Mouse (Mus musculus) lung, postnatal 0 days (tissue): ENCODE results near the gene Kdm5b. TPM values are rescaled to one million over a fixed set of nuclear protein-coding genes. Genes with fewer than 3 reads are reported as not detected.
A peak's percentile ranks its signal among the peaks of the same experiment; 100 is the strongest.

Experiments used
- ATAC-seq: fragments of 200-750 bp; cut with Nextera tagmentation; 2 replicates; pipeline ENCODE4 v1.8.0; 2017; ENCODE audit warnings: moderate library complexity
- DNase-seq: peaks from one replicate; pipeline ENCODE4 v3.0.0-alpha.2; 2016; ENCODE audit warnings: low spot score
- H3K27ac ChIP-seq: fragments of 300-500 bp; sonication (generic); 2 replicates; pipeline ENCODE4 v1.5.1; 2014; ENCODE audit warnings: antibody characterized with exemption, mild to moderate bottlenecking, low read length, mixed read lengths
- H3K27me3 ChIP-seq: fragments of 300-500 bp; sonication (generic); replicated peaks from 2 replicates; pipeline ENCODE4 v1.6.1; 2014; ENCODE audit warnings: low read length, mixed read lengths; ENCODE audit not compliant: insufficient read depth
- H3K36me3 ChIP-seq: fragments of 300-500 bp; sonication (generic); 2 replicates; pipeline ENCODE4 v1.6.1; 2014; ENCODE audit warnings: low read length, mixed read lengths; ENCODE audit not compliant: insufficient read depth
- H3K4me1 ChIP-seq: fragments of 300-500 bp; sonication (generic); 2 replicates; pipeline ENCODE4 v1.6.1; 2014; ENCODE audit warnings: antibody characterized with exemption, low read depth, low read length, mixed read lengths; ENCODE audit not compliant: insufficient read depth
- H3K4me2 ChIP-seq: fragments of 300-500 bp; sonication (generic); replicated peaks from 2 replicates; pipeline ENCODE4 v1.6.1; 2014; ENCODE audit warnings: low read depth, mild to moderate bottlenecking, low read length, moderate library complexity, mixed read lengths
- H3K4me3 ChIP-seq: fragments of 300-500 bp; sonication (generic); 2 replicates; pipeline ENCODE4 v1.5.1; 2014; ENCODE audit warnings: low read depth, low read length
- H3K9ac ChIP-seq: fragments of 300-500 bp; sonication (generic); replicated peaks from 2 replicates; pipeline ENCODE4 v1.6.1; 2014; ENCODE audit warnings: low read depth, mild to moderate bottlenecking
- H3K9me3 ChIP-seq: fragments of 300-500 bp; sonication (generic); 2 replicates; pipeline ENCODE4 v1.6.1; 2016; ENCODE audit warnings: low read length, mixed read lengths
- CTCF ChIP-seq: IDR thresholded peaks from 2 replicates; pipeline ENCODE4 v1.5.1; 2016; ENCODE audit warnings: antibody characterized with exemption, mild to moderate bottlenecking
- EP300 ChIP-seq: IDR thresholded peaks from 2 replicates; pipeline ENCODE4 v1.6.1; 2016; ENCODE audit warnings: antibody characterized with exemption, mild to moderate bottlenecking, control low read depth
- WGBS: fragments of 180-500 bp; shearing (Covaris S2); extraction: QIAGEN DNeasy Blood & Tissue Kit; methylation state at CpG from one replicate; pipeline ENCODE4 v1.1.7; 2014; 5-methylcytosine and 5-hydroxymethylcytosine counted together
- polyA plus RNA-seq: library from polyadenylated mRNA; unstranded; fragments of >200 nt; fragmentation: Nextera tagmentation; extraction: Ambion mirVana; gene quantifications from 2 replicates; pipeline ENCODE4 v1.2.1, GENCODE M21; 2015

Kdm5b gene
- polyA plus RNA-seq, 1 experiment from 2014 or later = 33.3 TPM

DNA sequence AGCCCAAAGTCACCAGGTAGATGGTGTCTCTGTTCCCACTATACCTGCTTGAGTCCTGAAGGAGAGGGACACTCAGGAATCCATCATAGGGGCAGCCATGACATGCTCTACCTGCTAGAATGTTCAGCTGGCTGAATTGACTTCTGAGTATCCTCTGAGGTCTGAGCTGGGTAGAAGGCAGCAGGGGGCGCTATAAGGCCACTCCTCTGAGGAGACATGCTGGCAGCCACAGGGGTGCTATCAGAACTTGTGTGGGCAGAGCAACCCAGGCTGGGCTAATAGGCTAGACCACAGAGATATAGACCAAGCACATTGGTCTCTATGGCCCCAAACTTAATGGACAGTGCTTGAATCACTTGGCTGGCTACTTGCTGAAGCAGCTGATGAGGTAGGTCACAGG, 114.3 kb downstream of the Kdm5b start:
- Histone ChIP-seq H3K9me3 (no peaks in the 10 kb centered on the region), H3K27ac (no peak overlapping the region)
- WGBS = 0% methylated on average over 1 of the region's 1 CpGs

DNA sequence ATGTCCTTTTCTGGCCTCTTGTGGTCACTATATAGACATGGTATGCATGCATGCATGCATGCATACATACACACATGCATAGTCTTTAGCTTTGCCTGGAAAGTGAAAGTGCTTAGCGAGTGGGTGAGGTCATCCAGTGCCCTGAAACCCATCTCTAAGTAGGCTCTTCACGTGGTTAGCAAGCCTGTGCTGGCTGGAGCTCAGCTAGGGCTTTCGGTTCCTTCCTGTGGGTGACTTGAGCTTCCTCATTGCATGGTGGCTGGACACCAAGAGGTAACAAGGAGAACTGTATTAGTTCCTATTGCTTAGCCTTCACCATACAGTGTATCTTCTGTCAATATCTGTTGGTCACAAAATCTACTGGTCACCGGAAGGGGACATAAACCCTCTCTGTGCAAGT, 119.5 kb downstream of the Kdm5b start:
- H3K27me3 ChIP-seq = no peaks in the 10 kb centered on the region
- ATAC-seq (peak; percentile 67), DNase-seq (peak; percentile 56)
- H3K9me3 ChIP-seq = no peaks in the 10 kb centered on the region
- no peaks in the 10 kb centered on the region for H3K36me3 ChIP-seq
- H3K4me3 ChIP-seq = no peak overlapping the region
- H3K4me2 ChIP-seq = no peak overlapping the region
- 51% methylated on average over 4 of the region's 4 CpGs for WGBS
- H3K9ac ChIP-seq = no peak overlapping the region
- H3K27ac ChIP-seq = no peak overlapping the region
- TF ChIP-seq EP300 (no peak), CTCF (no peak)
- H3K4me1 ChIP-seq = no peaks in the 10 kb centered on the region

More for the DNA sequence above, 114.3 kb downstream of the Kdm5b start:
- H3K4me1 ChIP-seq = no peaks in the 10 kb centered on the region
- H3K4me2 ChIP-seq = no peak overlapping the region
- H3K9ac ChIP-seq = no peak overlapping the region
- ATAC-seq (no peak), DNase-seq (no peak)
- H3K27me3 ChIP-seq = no peaks in the 10 kb centered on the region
- peak; percentile 48 for TF ChIP-seq CTCF
- no peak for TF ChIP-seq EP300
- no peaks in the 10 kb centered on the region for H3K36me3 ChIP-seq
- H3K4me3 ChIP-seq = no peak overlapping the region

DNA sequence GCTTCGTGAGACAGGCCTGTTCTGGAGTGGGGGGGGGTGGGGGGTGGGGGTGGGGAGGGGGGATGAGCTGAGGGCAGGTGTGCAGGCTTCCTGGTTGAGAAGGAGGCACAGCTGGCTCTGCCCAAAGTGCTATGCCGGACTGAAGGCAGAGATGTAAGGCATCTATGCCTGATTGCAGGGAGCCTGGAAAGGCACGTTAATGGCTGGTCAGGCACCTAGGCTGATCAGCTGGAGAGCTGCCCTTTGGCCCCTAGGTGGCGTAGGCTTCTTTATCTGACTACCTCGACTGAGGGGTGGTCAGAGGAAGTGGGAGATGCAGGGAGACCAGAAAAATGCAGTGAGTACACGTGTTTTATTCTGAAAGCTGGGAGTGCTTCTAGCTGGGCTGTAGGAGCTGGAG, 120.6 kb downstream of the Kdm5b start:
- 15% methylated on average over 6 of the region's 6 CpGs for WGBS
- H3K4me3 ChIP-seq = no peak overlapping the region
- H3K4me1 ChIP-seq = no peaks in the 10 kb centered on the region
- no peak overlapping the region for H3K4me2 ChIP-seq
- H3K27ac ChIP-seq = no peak overlapping the region
- H3K9me3 ChIP-seq = no peaks in the 10 kb centered on the region
- ATAC-seq (no peak), DNase-seq (no peak)
- H3K36me3 ChIP-seq = no peaks in the 10 kb centered on the region
- H3K9ac ChIP-seq = no peak overlapping the region
- TF ChIP-seq CTCF = peak; percentile 40
- TF ChIP-seq EP300 = no peak
- no peaks in the 10 kb centered on the region for H3K27me3 ChIP-seq

DNA sequence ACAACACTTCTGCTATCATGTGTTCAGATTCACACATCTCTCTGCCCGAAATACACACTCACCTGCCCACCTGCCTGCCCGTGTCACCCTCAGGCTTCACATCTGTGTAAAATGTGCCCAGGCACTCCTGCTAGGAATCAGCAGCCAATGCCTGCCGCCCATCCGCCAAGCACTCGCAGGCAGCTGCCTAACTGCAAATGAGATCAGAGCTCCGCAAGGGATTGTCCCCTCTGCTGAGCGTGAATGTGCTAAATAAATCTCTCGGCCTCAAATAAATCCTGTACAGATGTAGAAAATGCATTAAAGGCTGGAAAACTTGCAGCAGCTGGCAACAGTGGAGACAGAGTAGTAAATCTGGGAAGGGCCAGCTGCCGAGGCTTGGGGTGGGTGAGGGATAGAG, 122.5 kb downstream of the Kdm5b start:
- no peak for ATAC-seq
- TF ChIP-seq EP300 (no peak), CTCF (no peak)
- H3K9ac ChIP-seq = no peak overlapping the region

More for the DNA sequence above, 122.5 kb downstream of the Kdm5b start:
- Histone ChIP-seq H3K4me2 (no peak overlapping the region), H3K27ac (no peak overlapping the region), H3K27me3 (no peaks in the 10 kb centered on the region), H3K4me1 (no peaks in the 10 kb centered on the region), H3K36me3 (no peaks in the 10 kb centered on the region), H3K9me3 (no peaks in the 10 kb centered on the region), H3K4me3 (no peak overlapping the region)
- WGBS = 43% methylated on average over 9 of the region's 9 CpGs
- DNase-seq = no peak

Other genes with a start within 250 kb of the Kdm5b start
- gene Ppfia4, start 227.2 kb upstream of the Kdm5b start, polyA plus RNA-seq = 4.5 TPM in 2 replicates
- gene Tmem183a, start 198.2 kb upstream of the Kdm5b start, polyA plus RNA-seq = 42.9 and 44.8 TPM in 2 replicates
- 0.06 TPM in 1 of 2 replicates, not detected in the other for gene 4933406M09Rik, start 174.2 kb upstream of the Kdm5b start, polyA plus RNA-seq
- 15.3 and 22.2 TPM in 2 replicates for gene Cyb5r1, start 154.6 kb upstream of the Kdm5b start, polyA plus RNA-seq
- 123 and 126 TPM in 2 replicates for gene Adipor1, start 144.8 kb upstream of the Kdm5b start, polyA plus RNA-seq
- gene Klhl12, start 104.6 kb upstream of the Kdm5b start, polyA plus RNA-seq = 11.3 and 12.8 TPM in 2 replicates
- gene Rabif, start 65.5 kb upstream of the Kdm5b start, polyA plus RNA-seq = 28.0 and 29.1 TPM in 2 replicates
- gene Mgat4e, start 10.5 kb upstream of the Kdm5b start, polyA plus RNA-seq = not detected in 2 replicates
- 0.14 TPM in 2 replicates for gene Syt2, start 86.5 kb downstream of the Kdm5b start, polyA plus RNA-seq